Mouse (Mus musculus) fibroblast of lung, adult 2 months (primary cell): ENCODE measurements around the gene Tnfrsf19.

Experiments used
- DNase-seq: peaks from one replicate; pipeline ENCODE4 v3.0.0-alpha.2; 2011; ENCODE audit warnings: low read depth

Gene Tnfrsf19

DNA sequence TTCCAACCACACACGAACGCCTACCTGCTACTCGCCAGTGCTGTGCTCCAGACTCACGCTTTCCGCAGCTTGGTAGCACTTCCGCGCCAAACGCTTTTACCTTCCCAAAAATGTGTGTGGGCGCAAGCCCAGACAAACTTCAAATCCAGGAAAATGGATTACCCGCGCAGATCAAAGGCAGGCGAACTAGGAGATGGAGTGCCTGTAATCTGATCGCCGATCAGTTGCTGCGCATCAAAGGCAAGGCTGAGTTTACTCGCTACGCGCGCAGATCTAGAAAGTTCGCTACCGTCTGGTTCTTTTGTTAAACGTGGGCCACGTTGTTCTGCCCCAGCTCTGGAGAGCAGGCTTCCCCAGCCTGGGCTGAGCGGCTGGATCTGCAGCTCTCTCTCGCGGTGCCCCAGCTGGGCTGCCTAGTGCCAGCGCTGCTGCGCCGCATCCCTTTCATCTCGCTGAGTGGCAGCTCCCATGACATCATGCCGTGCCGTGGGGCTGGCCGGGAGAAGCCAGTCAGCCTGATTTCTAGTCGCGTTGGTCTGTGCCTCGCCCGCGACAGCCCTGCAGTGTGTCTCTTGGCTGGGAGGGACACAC lies at the start of gene Tnfrsf19:
Gene Tnfrsf19 (minus strand): TSS at position 400 of the 591 bp plus-strand sequence.
- DNase-seq: peak; percentile 8

DNA sequence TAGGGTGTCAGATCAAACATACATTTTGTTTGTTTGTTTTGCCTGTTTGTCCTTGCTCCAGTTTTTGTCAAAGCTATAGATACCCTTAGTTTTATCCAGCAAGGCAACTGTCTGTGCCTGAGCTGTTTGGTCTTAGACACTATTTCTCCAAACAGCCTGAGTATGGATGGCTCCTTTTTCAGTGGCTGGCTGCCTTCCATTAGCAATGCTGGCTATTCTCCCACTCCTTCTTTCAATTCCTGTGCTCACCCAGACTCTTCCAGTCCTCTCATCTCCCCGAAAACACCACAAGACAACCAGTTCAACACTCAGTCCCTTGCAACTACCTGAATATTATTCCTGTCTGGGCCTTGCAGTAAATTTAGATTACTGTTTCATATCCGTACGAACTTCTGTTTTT lies 45.8 kb upstream of the Tnfrsf19 start:
- no peak for DNase-seq

DNA sequence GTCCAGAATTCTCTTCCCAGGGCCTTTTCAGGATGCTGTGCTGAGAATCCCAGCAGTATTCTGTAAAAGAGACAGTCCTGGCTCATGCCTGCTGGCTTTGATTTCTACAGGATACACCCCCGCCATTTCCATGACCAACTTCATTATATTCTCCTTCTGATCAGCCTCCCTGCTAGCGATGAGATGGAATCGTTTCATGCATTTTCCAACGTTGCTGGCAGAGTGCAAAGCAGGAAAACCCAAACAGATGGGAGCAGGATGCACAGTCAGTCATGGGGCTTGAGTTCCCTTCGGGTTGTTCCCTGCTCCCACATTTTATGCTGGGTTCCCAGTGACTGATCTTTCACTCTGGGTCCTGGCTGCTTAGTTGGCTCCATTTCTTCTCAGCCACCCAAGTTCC lies 44.7 kb upstream of the Tnfrsf19 start:
- DNase-seq: no peak

DNA sequence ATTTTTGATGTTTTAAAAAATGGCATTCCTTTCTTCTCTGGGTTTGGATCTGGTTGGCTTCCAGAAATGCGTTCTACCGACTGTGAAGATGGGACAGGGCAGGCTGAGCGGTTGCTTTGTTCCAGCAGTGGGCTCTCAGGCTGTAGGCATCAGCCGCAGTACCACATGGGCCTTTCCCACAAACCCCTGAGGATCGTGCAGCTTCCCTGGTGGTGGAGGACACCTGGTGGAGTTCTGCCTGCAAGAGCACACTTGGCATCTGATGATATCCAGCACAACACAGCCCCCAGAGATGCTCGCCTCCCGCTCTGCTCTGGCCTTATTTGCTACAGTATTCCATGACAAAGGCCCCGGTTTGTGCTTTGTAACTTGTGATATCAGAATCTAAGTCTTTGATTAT lies 41.9 kb upstream of the Tnfrsf19 start:
- DNase-seq: no peak

DNA sequence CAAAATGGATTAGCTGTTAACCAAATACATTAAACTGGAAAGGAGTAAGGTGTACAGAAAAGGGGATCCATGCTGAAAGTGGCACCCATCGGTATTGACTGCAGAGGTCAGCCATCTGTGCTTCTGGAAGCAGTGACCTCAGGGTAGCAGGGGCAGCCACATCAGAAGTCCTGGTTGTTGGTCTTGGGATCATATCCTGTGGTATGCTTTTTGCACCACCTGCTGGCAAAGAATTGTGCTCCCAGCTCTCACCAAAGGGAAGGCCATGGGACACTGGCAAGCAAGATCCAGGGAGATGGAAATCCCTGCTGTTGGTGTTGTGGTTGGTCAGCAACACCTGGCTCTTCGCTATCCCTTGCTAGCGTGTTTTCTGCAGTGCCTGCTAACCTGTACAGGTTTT lies 39.0 kb upstream of the Tnfrsf19 start:
- DNase-seq: no peak

DNA sequence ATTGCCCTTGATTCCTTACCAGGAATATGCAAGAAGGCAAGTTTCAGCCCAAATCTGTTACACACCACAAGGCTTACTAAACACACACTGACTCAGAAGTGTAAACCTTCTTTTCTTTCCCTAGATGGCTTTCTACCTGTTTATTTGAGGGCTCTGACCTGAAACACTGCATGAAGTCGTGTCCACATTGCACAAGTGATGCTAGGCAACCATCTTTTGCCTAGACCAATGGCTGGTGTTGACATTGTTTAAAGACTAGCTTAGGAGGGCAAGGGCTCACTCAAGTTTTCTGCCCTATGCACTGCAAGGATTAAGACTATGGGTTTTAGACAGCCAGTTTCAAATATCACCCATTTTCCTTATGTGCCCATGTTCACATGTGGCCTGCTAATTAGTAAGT lies 23.3 kb upstream of the Tnfrsf19 start:
- DNase-seq: no peak

DNA sequence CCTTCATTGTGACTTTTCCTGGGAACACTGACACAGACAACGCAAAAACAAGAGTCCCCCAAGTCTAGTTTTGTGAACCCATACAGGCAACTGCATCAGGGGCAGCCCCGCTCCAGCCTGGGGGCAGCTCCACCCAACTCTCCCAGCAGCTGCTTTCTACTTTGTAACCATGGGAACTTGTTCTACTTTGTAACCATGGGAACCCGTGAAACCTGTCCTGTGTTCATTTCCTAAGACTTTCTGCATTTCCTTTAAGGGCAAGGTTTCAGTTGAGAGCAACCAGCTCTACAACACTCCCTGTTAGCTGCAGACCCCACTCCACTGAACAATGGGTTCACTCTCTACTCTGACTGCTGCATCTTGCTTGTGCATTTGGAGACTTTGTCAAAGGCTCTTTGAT lies 15.4 kb upstream of the Tnfrsf19 start:
- no peak for DNase-seq

DNA sequence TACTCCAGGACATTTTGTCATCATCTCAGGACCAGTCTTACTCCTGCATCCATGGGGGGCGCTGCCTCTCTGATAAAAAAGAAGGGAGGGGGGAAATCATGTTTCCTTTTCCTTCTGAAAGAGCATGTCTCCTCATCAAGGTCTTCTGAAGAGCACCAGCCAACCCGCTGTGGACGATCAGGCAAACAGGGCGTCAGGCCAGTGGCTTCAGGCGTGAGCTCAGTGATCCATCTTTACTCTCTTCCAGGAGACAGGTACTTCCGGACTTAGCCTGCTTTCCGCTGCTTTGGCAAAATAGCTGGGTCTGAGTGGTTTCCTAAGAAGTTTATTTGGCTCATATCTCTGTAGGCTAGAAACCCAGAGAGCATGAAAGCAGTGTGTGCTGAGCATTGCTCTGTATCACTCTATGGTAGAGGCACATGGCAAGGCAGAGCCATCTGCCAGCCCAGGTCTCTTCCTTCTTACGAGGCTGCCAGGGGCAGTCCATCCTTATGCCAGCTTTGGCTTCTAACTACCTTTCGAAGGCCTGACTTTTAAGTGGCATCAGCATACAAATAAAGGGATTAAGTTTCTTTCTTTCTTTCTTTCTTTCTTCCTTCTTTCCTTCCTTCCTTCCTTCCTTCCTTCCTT lies 13.1 kb upstream of the Tnfrsf19 start:
- no peak for DNase-seq

DNA sequence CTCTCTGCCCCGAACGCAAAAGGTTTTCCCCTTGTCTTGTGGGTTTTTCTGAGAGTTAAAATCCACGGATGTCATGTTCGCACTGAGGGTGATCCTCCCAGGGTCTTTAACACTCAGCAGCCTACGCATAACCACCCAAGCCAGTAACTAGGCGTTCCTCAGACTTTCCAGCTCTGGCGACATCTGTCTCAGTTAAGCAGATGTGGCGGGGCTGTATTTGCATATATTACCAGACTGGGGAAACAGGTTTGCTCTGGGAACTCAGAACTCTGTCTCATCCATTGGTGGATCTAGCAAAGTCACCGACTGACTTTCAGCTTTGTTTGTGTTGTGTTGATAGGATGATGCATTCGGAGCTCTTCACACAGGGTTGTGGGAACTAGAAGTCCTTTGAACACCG lies 10.7 kb upstream of the Tnfrsf19 start:
- DNase-seq: no peak

DNA sequence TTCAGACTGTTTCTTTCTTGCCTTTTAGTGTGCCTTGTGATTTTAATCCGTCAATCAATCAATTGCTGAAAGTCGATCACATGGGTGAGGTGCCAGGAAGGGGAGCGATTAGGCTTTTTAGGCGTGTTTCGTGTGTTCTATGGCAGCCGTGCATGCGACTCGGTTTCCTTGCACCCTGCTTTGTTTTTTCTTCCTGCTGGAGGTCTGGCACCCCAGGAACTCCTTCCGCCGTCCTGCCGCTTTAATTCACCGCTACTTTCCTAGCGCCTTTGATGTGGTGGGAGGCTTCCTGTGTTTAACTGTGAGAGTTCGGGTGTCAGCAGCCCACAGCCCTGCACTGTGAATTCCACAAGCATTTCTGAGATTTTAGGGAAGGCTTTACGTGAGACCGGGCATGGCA lies 10.2 kb upstream of the Tnfrsf19 start:
- no peak for DNase-seq

DNA sequence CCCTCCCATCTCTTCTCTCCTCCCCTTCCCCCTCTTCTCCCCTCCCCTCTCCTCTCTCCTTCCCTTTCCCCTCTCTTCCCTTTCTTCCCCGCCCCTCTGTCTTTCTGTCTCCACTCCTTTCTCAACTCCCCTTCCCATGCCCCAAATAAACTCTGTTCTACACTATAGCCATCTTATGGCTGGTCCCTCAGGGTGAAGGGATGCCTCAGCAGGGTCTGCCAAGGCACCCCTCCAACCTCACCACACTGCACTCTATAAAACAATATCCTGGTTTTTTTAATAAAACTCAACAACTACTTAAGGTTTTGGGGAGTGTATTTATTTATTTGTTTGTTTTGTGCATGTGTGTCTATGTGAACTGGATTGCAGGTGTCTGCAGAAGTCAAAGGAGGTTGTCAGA lies 9.6 kb upstream of the Tnfrsf19 start:
- no peak for DNase-seq

DNA sequence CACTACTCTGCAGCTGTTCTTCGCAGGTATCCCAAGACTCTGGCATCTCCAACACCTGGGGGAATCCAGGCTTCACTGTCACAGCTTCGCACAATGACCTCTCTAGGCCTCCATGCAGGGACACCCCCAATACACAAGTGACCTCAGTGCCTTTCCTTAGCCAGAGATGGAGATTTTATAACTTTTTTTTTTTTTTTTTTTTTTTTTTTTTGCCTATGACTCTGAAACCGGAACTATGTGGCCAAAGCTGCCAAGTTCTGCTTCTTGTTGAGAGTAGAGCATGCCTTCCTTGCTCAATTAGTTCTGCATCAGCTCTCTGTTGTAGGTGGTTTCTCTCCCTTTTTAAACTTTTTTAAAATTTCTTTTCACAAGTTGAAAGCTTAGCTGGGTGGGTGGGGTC lies 5.9 kb upstream of the Tnfrsf19 start:
- no peak for DNase-seq

DNA sequence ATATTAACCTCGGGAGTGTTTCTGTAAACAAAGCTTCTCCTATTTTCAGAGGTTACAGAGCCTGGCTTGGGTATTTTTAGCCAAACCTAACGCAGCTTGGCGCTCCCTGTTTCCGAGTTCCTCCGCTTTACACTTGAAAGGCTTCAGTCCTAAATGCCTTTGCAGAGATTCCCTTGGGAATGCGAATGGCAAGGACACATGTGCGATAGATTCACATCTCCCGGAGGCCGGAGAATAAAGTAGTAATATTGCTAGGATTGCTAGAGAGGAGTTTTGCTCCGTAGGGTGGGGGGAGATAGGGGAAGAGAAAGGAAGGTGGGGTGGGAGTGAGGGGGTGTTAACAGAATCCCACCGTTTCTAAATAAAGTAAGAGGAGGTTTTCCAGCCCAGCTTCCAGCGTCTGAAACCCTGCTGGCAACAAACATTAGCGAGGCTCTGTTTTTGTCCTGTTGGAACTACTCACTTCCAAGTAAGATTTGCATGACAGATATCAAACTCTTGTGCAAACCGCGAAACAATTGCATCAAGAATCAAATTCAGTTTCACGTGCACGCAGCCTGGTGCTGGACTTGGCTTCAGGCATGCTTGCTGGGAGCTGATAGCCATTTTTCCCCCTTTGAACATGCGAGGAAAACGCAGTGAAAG lies 722 bp downstream of the Tnfrsf19 start:
- no peak for DNase-seq

DNA sequence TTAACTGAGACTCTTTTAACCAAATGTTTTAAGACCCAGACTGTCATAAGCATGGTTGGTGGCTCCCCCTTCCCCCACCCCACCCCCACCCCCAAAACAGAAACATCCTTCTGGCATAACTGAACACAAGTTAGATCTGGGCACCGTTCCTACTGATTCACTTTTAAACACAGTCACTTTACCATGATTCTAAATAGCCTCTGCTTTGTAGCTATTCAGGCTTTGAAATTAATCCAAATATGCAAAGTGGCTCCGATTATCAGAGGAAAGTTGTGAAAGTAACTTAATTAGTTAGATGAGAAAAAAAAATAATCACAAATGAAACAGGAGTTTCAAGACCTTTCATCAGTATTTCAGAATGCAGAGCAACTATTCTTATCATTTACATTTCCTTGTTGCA lies 2.0 kb downstream of the Tnfrsf19 start:
- DNase-seq: no peak

DNA sequence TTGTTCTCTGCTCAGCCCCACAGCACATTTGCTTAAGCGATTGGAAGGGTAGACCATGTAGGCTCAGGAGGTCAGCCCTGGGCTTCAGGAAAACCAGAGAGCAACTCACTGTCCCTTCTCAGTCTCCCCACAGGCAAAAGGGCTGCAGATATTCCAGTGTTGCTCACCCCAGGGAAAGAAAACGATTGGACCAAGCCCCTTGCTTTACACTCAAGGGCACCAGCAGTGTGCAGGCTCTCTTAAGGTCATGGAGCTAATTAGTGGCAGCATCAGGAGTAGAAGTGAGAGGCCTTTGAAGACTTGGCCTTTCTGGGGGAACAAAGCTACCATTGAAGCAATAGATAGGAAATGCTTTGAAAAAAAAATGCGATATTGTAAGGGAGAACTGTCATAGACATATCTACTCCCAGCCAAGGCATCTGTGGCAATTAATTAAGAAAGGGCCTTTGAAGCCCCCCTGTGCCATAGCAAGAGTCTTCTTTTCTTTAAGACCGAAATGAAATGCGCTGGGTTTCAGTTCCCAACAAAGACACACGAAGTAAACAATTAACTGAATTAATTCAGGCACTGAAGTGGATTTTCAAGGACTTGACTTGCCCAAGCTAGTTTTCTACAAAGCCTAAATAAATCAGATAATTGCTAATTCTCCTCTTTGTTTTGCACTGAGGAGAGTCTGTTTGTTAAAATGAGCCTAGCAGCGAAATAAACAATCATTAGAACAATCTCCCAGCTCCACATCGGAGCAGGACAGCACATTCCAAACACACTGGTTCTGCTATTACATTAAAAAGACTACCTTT lies 2.6 kb downstream of the Tnfrsf19 start:
- no peak for DNase-seq

DNA sequence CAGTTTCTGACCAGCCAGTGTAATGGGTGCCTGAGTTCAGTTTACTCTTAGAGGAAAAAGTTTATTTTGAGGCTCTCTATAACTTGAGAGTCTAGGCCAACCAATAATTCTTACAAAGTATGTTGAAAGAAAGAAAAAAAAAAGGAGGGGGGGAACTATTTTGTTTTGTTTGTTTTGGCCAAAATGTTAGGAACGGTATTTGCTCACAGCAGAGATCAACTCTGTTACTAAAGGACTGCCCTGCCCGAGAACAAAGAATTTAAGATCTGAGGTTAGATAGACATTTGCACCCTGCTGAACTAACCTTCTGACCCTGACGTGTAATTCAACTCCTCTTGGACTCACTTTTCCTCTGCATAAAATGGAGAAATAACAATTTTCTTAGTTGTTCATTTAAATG lies 4.0 kb downstream of the Tnfrsf19 start:
- DNase-seq: no peak

DNA sequence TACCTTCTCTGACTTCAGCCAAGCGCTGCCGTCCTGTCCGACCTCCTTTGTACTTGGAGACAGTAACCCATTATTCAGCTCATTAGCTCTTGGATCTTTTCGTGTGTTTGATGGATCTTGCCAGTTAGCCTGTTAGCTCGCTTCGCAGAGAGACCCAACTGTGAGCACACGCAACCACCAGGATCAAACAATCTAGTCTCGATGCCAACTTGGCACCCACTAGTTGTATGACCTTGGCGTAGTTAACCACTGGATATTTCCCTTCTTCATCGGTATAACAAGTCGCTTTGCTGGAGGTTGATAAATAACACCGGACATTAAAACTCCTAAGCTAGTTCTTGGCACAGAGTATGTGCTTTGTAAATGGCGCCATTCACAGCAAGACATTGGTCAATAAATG lies 6.1 kb downstream of the Tnfrsf19 start:
- no peak for DNase-seq

DNA sequence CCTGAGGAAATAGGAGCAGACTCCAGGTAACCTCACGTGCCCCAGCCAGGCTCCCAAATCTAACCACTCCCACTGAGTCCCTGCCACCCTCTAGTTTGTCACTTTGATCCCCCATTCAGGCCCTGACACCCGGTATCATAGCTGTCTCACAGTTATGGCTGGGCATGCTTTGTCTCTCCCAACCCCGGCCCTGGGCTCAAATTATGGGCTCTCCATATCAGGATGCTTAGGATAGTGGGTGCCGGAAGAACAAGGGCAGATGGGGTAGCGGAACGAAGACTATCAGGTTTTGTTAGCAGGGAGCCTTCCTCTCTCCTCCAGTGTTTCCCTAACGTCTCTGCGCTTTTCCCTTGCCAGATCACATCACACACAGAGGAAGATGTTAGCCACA lies 8.2 kb downstream of the Tnfrsf19 start:
- DNase-seq: no peak

DNA sequence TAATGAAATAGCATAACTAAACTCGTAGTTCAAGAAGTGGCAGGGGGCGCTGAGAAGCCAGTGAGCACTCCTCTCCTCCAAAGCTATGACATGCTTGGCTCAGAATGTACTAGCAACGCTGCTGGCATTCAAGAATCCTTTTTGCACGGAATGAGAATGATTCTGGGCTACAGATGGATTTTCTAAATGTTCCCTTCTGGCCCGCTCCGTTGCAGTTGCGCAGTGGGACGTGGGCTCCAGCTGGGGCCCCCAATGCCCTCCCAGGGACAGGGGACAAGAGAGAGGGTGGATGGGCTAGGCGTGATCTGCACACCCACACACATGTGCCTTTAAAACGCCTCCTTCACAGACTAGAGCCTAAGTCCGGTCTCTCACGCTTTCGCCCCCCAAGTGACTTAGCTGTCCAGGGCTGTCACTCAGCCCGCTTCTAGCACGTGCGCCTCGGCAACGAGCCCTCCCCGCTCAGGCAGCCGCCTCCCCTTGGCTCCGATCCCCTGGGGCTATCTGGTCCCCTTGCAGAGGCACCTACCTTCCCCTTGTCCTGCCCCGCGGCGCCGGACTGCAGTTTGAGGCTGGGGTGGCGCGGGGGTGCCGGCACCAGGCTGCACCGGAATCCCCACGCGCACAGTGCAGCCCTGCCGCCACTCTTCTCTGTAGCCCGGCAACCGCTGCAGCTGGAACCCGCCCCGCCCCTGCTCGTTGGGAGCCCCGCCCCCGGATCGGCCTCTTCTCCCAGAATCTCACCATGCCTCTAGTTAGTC lies 8.8 kb downstream of the Tnfrsf19 start:
- no peak for DNase-seq

DNA sequence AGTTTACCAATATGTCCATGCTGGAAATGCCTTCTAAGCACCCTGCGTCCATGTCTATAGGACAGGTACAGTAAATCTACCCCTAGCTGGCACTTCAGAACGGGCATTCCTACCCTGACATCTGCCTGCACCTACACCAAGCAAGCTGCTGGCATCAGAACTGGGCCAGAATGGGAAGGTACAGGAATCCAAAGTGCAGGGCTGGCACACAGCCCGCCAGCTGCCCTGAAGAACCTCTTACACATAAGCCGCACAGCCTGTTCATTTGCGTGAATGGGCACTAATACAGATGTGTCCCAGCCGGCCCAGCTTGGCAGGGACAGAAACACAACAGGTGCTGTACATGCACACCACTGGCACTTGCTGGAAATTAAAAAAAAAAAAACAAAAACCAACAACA lies 15.9 kb downstream of the Tnfrsf19 start:
- no peak for DNase-seq

DNA sequence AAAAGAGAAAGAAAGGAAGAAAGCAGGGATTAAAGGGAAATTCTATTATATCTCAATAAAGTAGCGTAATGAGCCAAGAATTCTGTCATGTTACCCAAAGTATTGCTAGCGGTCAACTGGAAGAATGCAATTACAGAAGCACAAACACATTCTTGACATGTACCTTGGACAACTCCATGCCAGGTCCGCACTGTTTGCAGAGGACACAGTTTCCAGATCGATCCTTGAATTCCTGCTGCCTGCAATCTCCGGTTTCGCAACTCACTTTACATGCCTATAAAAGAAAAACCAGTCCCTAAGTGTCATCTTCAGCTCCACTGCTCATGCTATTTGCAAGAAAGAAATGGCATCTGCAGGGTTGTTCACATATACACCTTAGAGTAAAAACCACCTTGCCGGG lies 22.3 kb downstream of the Tnfrsf19 start:
- DNase-seq: no peak

DNA sequence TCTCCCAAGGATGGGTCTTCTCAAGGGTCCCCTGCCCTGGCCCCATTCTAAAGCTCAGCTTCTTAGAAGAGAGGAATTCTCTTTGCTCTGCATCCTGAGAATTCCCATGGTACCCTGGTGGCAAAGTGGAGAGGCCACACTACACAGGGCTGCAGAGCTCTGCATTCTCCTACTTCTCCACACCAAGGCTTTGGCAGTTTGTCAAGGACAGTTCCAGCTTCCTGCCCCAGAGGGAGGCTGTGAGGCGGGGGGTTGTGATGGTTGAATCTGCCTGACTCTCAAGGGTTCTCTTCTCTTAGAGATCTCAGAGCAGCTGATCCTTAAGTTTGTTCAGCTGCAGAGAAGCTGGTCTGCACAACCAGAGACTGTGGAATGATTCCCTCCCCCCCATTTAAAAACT lies 23.9 kb downstream of the Tnfrsf19 start:
- DNase-seq: no peak
